Mouse (Mus musculus) gastrocnemius, postnatal 25 days (tissue): ENCODE results near the gene Odf3. TPM values are rescaled to one million over a fixed set of nuclear protein-coding genes. Genes with fewer than 3 reads are reported as not detected.
A peak's percentile ranks its signal among the peaks of the same experiment; 100 is the strongest.
"Not testable (repeated sequence)": the region's sequence is repeated elsewhere in the genome, so short reads cannot be mapped to it uniquely, and the experiment has no call there.

Experiments used
- DNase-seq: peaks from one replicate; pipeline ENCODE4 v3.0.0; 2022
- total RNA-seq, 2 experiments: library from RNA; stranded (reverse); gene quantifications; 1 replicate in 1 of 2; 2 replicates in 1 of 2; pipeline ENCODE4 v1.2.3; 2021

Gene Odf3
- total RNA-seq, 2 experiments from 2014 or later: not detected

GRCm38 (mm10) chr7:140881696-140882468 is 34.3 kb downstream of the Odf3 start, which contains the start of the genes Psmd13 and Sirt3:
Psmd13 (plus strand) TSS chr7:140881968.
Sirt3 (minus strand) TSS chr7:140882309.
- peak; percentile 90 for DNase-seq

GRCm38 (mm10) chr7:140882469-140882803 is 34.8 kb downstream of the Odf3 start:
- DNase-seq: no peak

GRCm38 (mm10) chr7:140890636-140891035 is 43.0 kb downstream of the Odf3 start:
- not testable (repeated sequence) for DNase-seq

- no peak for DNase-seq
These were observed 46.4 kb downstream of the Odf3 start for GRCm38 (mm10) chr7:140894031-140894430.

- DNase-seq: no peak
These were observed 47.0 kb downstream of the Odf3 start for GRCm38 (mm10) chr7:140894611-140895010.

- no peak for DNase-seq
These were observed 50.3 kb downstream of the Odf3 start for GRCm38 (mm10) chr7:140897863-140898262.

DNA sequence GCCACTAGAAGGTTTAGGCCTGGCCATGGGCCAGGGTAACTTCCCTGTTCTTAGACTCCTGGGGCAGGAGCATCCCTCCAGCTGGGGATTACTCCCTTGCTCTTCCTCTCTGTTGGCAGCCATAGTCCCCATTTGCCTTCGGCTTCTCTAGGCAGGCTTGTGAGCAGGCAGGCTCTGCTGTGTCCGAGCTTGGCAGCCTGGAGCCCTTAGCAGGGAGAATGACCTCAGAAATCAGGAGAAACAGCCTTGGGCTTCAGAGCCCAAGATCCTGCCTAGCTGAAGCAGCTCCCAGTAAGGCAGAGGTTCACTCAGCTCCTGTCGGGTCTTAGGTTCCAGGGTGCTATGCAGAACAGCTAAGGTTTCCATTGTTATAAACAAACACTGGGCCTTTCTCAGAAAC is 51.5 kb downstream of the Odf3 start:
- DNase-seq: no peak

DNA sequence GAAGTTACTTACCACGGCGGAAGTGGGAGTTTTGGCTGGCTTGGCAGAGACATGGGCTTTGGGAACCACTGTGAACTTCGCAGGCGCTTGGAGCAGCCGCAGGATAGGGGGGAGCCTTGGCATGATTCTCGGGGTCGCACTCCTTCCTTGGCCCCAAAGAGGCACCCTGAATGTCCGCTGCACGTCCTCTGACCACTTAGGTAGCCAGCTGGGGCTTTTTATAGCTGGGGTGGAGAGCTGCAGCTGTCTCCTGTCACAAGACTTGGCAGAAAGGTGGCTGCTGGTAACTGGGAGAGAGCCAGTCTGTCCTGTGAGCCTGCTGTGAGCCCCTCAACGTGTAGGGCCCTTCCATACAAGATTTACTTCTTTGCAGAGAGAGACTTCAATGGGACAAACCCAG is 52.6 kb downstream of the Odf3 start, which contains the start of gene Cox8b:
Gene Cox8b (minus strand): TSS at position 227 of the 400 bp plus-strand sequence.
- DNase-seq: peak; percentile 71

Other genes starting within 250 kb of the Odf3 start
- not detected for gene Olfr46, start 246.5 kb upstream of the Odf3 start, total RNA-seq
- gene Olfr61, start 218.8 kb upstream of the Odf3 start, total RNA-seq: not detected
- not detected for gene Olfr53, start 201.4 kb upstream of the Odf3 start, total RNA-seq
- not detected for gene Olfr539, start 187.9 kb upstream of the Odf3 start, total RNA-seq
- not detected for gene Olfr45, start 165.9 kb upstream of the Odf3 start, total RNA-seq
- not detected for gene Olfr541, start 150.5 kb upstream of the Odf3 start, total RNA-seq
- 10 to 100 TPM in 1 of 2 experiments, under 1 TPM in 1; 0.92 to 35.9 TPM for gene Cyp2e1, start 84.1 kb upstream of the Odf3 start, total RNA-seq
- not detected for gene Syce1, start 60.0 kb upstream of the Odf3 start, total RNA-seq
- not detected for gene Zfp941, start 25.6 kb upstream of the Odf3 start, total RNA-seq
- not detected for gene Urah, start 12.8 kb upstream of the Odf3 start, total RNA-seq
- gene Scgb1c1, start 2.3 kb upstream of the Odf3 start, total RNA-seq: not detected
- gene Gm45785, start 8.5 kb downstream of the Odf3 start, total RNA-seq: not detected
- gene Ric8a, start 9.2 kb downstream of the Odf3 start, total RNA-seq: 10 to 100 TPM; 13.5 to 14.0 TPM
- gene Bet1l, start 9.8 kb downstream of the Odf3 start, total RNA-seq: 10 to 100 TPM in 1 of 2 experiments, 1 to 10 TPM in 1; 7.7 to 10.6 TPM
- 10 to 100 TPM; 79.5 to 88.7 TPM for gene Psmd13, start 34.2 kb downstream of the Odf3 start, total RNA-seq
- gene Sirt3, start 34.5 kb downstream of the Odf3 start, total RNA-seq: 10 to 100 TPM; 25.4 to 26.6 TPM
- 1,000 to 10,000 TPM; 1,696 to 1,975 TPM for gene Cox8b, start 52.6 kb downstream of the Odf3 start, total RNA-seq
- gene Nlrp6, start 73.1 kb downstream of the Odf3 start, total RNA-seq: not detected
- 1 to 10 TPM; 4.3 to 4.6 TPM for gene Pgghg, start 93.6 kb downstream of the Odf3 start, total RNA-seq
- under 1 TPM in 1 of 2 experiments, not detected in 1; 0.64 TPM for gene Ifitm5, start 102.5 kb downstream of the Odf3 start, total RNA-seq
- gene Gm45717, start 108.1 kb downstream of the Odf3 start, total RNA-seq: not detected
- gene Ifitm2, start 108.2 kb downstream of the Odf3 start, total RNA-seq: 10 to 100 TPM; 54.0 to 75.5 TPM
- under 1 TPM; 0.43 to 0.54 TPM for gene Ifitm1, start 119.4 kb downstream of the Odf3 start, total RNA-seq
- gene Ifitm3, start 163.0 kb downstream of the Odf3 start, total RNA-seq: 10 to 100 TPM; 34.4 to 52.1 TPM
- gene Ifitm6, start 170.1 kb downstream of the Odf3 start, total RNA-seq: not detected
- gene Gm17387, start 181.3 kb downstream of the Odf3 start, total RNA-seq: not detected
- not detected for gene B4galnt4, start 213.3 kb downstream of the Odf3 start, total RNA-seq
- gene Pkp3, start 230.4 kb downstream of the Odf3 start, total RNA-seq: under 1 TPM in 1 of 2 experiments, not detected in 1; 0.29 TPM